Mouse (Mus musculus): Measurements from ENCODE around the gene Eln.

DNA sequence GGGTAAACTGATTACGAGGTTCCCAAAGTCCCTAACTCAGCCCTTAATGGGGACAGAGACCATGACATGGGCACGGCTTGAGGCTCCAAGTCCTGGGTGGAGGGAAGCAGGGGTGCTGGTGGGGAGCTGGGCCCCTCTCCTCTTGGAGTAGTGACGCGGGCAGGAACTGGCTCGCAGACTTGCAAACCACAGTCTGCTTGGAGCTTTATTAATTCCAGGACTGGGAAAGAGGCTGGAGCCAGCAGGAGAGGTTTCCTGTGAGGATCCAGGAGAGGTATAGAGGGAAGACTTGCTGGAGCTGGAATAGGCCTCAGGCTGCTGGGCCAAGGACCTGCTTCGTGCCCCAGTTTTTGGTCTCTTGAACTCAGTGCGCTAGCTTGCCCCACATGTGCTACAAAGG, 3.3 kb upstream of the Eln start:
- TF ChIP-seq EP300 (IDR thresholded peaks at IDR 0.05; ENCODE audit: insufficient read depth, low read depth, low read length) (no peak), POLR2A (IDR thresholded peaks at IDR 0.05; ENCODE audit: insufficient read depth, low read length) (no peak)

Measured in ES-Bruce4 (cell line).